Mouse (Mus musculus) lung, postnatal 36 days (tissue): ENCODE results near the gene Slc38a3.

Experiments
- DNase-seq: peaks from one replicate; pipeline ENCODE4 v3.0.0; 2022; ENCODE audit warnings: mixed read lengths

Slc38a3 gene

GRCm38 (mm10) chr9:107669480-107669945, at the start of gene Slc38a3:
Gene Slc38a3 (minus strand): TSS chr9:107669530.
- no peak for DNase-seq

GRCm38 (mm10) chr9:107716951-107717350, 47.6 kb upstream of the Slc38a3 start:
- no peak for DNase-seq

GRCm38 (mm10) chr9:107715632-107716031, 46.3 kb upstream of the Slc38a3 start:
- DNase-seq, result no peak

GRCm38 (mm10) chr9:107714221-107714952, 45.1 kb upstream of the Slc38a3 start:
- peak; percentile 67 for DNase-seq

GRCm38 (mm10) chr9:107709697-107710483, 40.6 kb upstream of the Slc38a3 start, which contains the start of gene Sema3f:
Gene Sema3f (minus strand): TSS chr9:107710475.
- DNase-seq, result peak; percentile 88

GRCm38 (mm10) chr9:107709096-107709696, 39.9 kb upstream of the Slc38a3 start:
- DNase-seq, result no peak

GRCm38 (mm10) chr9:107708439-107709095, 39.2 kb upstream of the Slc38a3 start:
- DNase-seq, result no peak

GRCm38 (mm10) chr9:107707701-107708438, 38.5 kb upstream of the Slc38a3 start:
- DNase-seq, result no peak

- DNase-seq, result no peak
These were observed 37.5 kb upstream of the Slc38a3 start for GRCm38 (mm10) chr9:107706781-107707211.

- peak; percentile 78 for DNase-seq
These were observed 34.2 kb upstream of the Slc38a3 start for GRCm38 (mm10) chr9:107703337-107704122.

- peak; percentile 90 for DNase-seq
These were observed 33.4 kb upstream of the Slc38a3 start for GRCm38 (mm10) chr9:107702606-107703185.

GRCm38 (mm10) chr9:107701594-107701993, 32.3 kb upstream of the Slc38a3 start:
- DNase-seq, result peak; percentile 95

GRCm38 (mm10) chr9:107700114-107700571, 30.8 kb upstream of the Slc38a3 start:
- DNase-seq, result no peak

GRCm38 (mm10) chr9:107699376-107699980, 30.1 kb upstream of the Slc38a3 start:
- peak; percentile 54 for DNase-seq

GRCm38 (mm10) chr9:107698611-107699190, 29.4 kb upstream of the Slc38a3 start:
- DNase-seq, result peak; percentile 65

- no peak for DNase-seq
These were observed 28.6 kb upstream of the Slc38a3 start for GRCm38 (mm10) chr9:107697811-107698521.

GRCm38 (mm10) chr9:107696845-107697610, 27.7 kb upstream of the Slc38a3 start:
- DNase-seq, result peak; percentile 79

- no peak for DNase-seq
These were observed 26.8 kb upstream of the Slc38a3 start for GRCm38 (mm10) chr9:107696106-107696479.
